Mouse (Mus musculus) Muller cell, postnatal 12 days (primary cell): Measurements from ENCODE around the gene Kif2c.

Experiments used
- DNase-seq: peaks from one replicate; pipeline ENCODE4 v3.0.0-alpha.2; 2015; ENCODE audit errors: inconsistent ontology term

Gene Kif2c

GRCm38 (mm10) chr4:117117931-117118330 lies 64.5 kb downstream of the Kif2c start:
- no peak for DNase-seq

GRCm38 (mm10) chr4:117115592-117115991 lies 66.8 kb downstream of the Kif2c start:
- no peak for DNase-seq

- no peak for DNase-seq
Observed at GRCm38 (mm10) chr4:117113237-117113636, 69.2 kb downstream of the Kif2c start.

GRCm38 (mm10) chr4:117110985-117111384 lies 71.5 kb downstream of the Kif2c start:
- no peak for DNase-seq

GRCm38 (mm10) chr4:117110249-117110648 lies 72.2 kb downstream of the Kif2c start:
- DNase-seq, result no peak
